Mouse (Mus musculus): ENCODE measurements at regions not wholly inside any gene's neighbourhood (a gene's known extent, or its start where the extent isn't known, plus 50 kb on each side); places are given as distances from the start of the nearest gene placed in this dataset.

DNA sequence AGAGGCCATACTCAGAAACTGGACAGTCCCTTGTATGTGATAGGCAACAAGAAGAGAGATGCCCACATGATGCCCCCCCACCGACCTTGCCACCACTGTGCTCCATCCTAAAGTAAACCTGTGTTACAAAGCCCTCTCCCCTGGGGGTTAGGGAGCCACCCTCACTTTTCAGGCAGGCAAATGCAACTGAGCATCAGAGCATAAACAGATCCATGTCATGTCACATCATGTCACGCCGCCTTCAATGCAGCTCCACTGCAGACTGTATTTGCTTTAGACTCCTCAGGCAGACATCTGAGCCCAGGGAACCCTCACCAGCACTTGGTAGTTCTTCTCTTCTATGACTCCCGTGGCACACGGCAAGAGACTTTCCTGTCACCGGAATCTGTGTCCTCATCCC is 98.6 kb upstream of the Atg10 start:
- no peak overlapping the region for H3K4me3 ChIP-seq (replicated peaks)
- no peaks in the 10 kb centered on the region; the same call in 1 of the 2 replicates for H3K4me1 ChIP-seq
- H3K36me3 ChIP-seq (replicated peaks; ENCODE audit: low read length): no peaks in the 10 kb centered on the region
- no peaks in the 10 kb centered on the region for H3K9me3 ChIP-seq
- TF ChIP-seq GATA1 (IDR thresholded peaks at IDR 0.05; ENCODE audit: borderline replicate concordance, low read length) (no peak), FLI1 (IDR thresholded peaks at IDR 0.05; ENCODE audit: low read length) (no peak)
- no peaks in the 10 kb centered on the region for H3K27me3 ChIP-seq (replicated peaks)

DNA sequence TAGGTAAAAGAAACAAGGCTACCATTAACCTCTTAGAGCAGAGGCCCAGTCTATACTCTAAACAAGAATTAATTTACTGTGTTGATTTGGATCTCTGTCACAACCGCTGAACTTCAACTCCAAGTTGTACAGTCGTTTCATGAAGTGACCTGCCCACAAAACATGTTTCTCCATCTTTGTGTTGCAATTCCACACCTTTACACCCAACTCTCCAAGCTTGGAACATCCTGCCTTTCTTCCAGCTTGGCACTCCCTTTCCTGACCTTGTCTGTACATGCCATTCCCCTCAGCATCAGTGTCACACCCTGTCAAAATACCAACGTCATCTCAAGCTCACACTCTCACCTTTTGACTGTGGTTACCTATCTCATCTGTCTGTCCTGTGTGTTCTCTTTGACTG is 103.1 kb upstream of the Atg10 start:
- H3K27me3 ChIP-seq (replicated peaks): no peaks in the 10 kb centered on the region

DNA sequence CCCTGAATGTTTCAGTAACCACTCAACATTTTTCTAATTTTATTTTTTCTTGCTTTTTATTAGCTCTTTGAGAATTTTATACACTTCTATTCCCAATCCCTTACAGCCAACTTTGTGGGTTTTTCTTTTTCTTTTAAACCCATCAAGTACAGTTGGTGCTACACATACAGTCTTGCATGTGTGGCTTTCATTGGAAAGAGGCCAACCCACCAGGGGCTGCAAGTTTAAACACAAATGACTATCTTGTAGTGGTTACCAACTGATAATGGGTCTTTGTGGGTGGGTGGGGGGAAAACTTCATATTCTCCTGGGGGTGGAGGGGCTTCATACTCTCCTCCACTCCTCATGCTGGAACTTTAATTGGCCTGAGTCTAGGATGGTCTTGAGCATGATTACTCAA is 110.5 kb upstream of the Atg10 start:
- Histone ChIP-seq H3K4me3 (replicated peaks) (no peak overlapping the region), H3K36me3 (replicated peaks; ENCODE audit: low read length) (no peaks in the 10 kb centered on the region), H3K4me1 (no peaks in the 10 kb centered on the region; the same call in 1 of the 2 replicates), H3K9me3 (peaks cover 10% of the 10 kb centered on the region), H3K27me3 (replicated peaks) (no peaks in the 10 kb centered on the region)
- TF ChIP-seq GATA1 (IDR thresholded peaks at IDR 0.05; ENCODE audit: borderline replicate concordance, low read length) (no peak), FLI1 (IDR thresholded peaks at IDR 0.05; ENCODE audit: low read length) (no peak)

More for the DNA sequence above, 103.1 kb upstream of the Atg10 start:
- no peaks in the 10 kb centered on the region for H3K9me3 ChIP-seq
- no peaks in the 10 kb centered on the region for H3K36me3 ChIP-seq (replicated peaks; ENCODE audit: low read length)
- TF ChIP-seq GATA1 (IDR thresholded peaks at IDR 0.05; ENCODE audit: borderline replicate concordance, low read length) (no peak), FLI1 (IDR thresholded peaks at IDR 0.05; ENCODE audit: low read length) (no peak)
- no peak overlapping the region for H3K4me3 ChIP-seq (replicated peaks)
- H3K4me1 ChIP-seq: no peaks in the 10 kb centered on the region

DNA sequence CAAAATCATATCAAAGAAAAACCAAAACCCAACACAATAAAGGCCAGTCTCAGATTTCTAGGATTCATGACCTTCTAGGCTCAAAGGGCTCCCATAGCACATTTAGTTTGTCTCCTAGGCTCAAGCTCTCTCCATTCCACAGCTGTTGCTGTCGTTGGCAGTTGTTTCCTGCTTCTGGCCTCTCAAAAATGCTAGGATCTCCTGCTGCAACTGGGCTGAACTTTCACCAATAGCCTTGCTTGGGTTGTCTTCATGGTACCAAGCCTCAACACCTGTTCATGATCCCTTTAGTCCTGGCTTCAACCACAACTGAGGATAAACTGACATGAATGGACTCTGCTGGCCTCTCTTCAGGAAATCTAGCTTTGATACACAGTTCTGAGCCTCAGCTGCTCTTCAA is 115.9 kb upstream of the Ssbp2 start:
- Histone ChIP-seq H3K9me3 (peaks cover 13% of the 10 kb centered on the region), H3K36me3 (replicated peaks; ENCODE audit: low read length) (no peaks in the 10 kb centered on the region), H3K4me3 (replicated peaks) (no peak overlapping the region), H3K27me3 (replicated peaks) (peaks cover 4% of the 10 kb centered on the region), H3K4me1 (peaks cover 4% of the 10 kb centered on the region; the same call in 1 of the 2 replicates)
- TF ChIP-seq GATA1 (IDR thresholded peaks at IDR 0.05; ENCODE audit: borderline replicate concordance, low read length) (no peak), FLI1 (IDR thresholded peaks at IDR 0.05; ENCODE audit: low read length) (no peak)

DNA sequence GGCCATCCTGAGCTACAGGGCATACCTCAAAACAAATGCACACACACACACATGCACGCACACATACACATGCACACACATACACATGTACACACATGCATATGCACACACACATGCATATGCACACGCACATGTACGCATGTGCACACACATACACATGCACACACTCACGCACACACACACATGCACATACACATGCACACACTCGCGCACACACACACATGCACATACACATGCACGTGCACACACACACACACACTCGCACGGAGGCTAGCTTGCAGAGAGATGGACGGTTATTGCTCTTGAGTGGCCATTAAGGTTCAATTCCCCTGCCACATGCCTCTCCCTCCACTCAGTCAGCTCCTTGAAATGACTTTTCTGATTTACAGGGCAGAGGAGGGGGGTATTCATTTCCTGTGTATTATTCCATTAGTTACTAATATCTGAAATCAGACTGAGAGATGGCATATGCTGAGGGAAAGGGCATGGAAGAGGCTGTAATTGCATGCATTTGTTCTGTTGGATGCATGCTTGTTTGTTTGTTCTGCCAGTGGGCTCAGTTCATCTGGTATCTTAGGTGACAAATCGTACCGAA is 111.5 kb upstream of the Ssbp2 start:
- Histone ChIP-seq H3K36me3 (replicated peaks; ENCODE audit: low read length) (no peaks in the 10 kb centered on the region), H3K27me3 (replicated peaks) (peaks cover 4% of the 10 kb centered on the region), H3K4me3 (replicated peaks) (peak overlapping the region; percentile 30), H3K4me1 (peaks cover 4% of the 10 kb centered on the region; the same call in 1 of the 2 replicates), H3K9me3 (no peaks in the 10 kb centered on the region)
- no peak for TF ChIP-seq FLI1 (IDR thresholded peaks at IDR 0.05; ENCODE audit: low read length)
- TF ChIP-seq GATA1 (IDR thresholded peaks at IDR 0.05; ENCODE audit: borderline replicate concordance, low read length): no peak

DNA sequence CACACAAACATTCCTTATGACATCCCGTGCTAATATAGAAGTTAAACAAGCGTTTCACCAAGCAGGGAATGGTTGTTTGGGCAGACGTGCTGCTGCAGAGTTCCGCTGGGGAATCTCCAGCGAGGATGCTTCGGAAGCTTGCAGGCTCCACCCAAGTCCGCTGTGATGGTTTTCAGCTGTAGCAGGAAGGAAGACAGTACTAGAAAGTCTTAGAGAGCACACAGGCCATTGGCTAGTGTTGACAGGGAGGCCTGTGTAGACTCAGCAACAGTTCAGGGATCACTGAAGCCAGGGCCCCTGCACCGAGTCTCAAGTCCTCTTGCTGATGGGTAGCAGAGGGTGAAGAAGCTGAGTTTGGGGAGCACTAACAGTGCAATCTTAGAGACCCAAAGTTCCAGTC is 107.8 kb upstream of the Ssbp2 start:
- no peaks in the 10 kb centered on the region for H3K36me3 ChIP-seq (replicated peaks; ENCODE audit: low read length)
- TF ChIP-seq FLI1 (IDR thresholded peaks at IDR 0.05; ENCODE audit: low read length) (no peak), GATA1 (IDR thresholded peaks at IDR 0.05; ENCODE audit: borderline replicate concordance, low read length) (no peak)
- no peaks in the 10 kb centered on the region for H3K9me3 ChIP-seq
- H3K4me3 ChIP-seq (replicated peaks): no peak overlapping the region
- peaks cover 4% of the 10 kb centered on the region for H3K27me3 ChIP-seq (replicated peaks)
- peaks cover 7% of the 10 kb centered on the region; the same call in 1 of the 2 replicates for H3K4me1 ChIP-seq

DNA sequence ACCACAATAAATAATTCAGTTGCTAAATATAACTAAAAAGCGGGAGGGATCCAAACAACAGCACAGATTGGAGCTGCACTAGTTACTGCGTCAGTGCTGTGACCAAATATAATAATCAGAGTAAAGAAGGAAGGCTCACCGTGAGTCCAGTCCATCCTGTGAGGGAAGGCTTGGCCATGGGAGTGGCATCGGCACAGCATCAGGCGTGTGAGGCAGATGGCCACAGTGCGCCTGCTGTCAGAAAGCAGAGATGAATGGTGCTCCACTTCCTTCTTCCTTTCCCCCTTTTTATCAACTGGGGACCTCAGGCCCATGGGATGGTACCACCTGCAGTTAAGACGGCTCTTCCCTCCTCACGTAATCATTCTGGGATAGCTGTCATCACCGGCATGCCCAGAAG is 103.6 kb upstream of the Ssbp2 start:
- TF ChIP-seq GATA1 (IDR thresholded peaks at IDR 0.05; ENCODE audit: borderline replicate concordance, low read length) (no peak), FLI1 (IDR thresholded peaks at IDR 0.05; ENCODE audit: low read length) (no peak)
- Histone ChIP-seq H3K27me3 (replicated peaks) (no peaks in the 10 kb centered on the region), H3K4me3 (replicated peaks) (peak overlapping the region; percentile 51), H3K36me3 (replicated peaks; ENCODE audit: low read length) (no peaks in the 10 kb centered on the region), H3K4me1 (peaks cover 12% of the 10 kb centered on the region; the same call in 1 of the 2 replicates), H3K9me3 (no peaks in the 10 kb centered on the region)

DNA sequence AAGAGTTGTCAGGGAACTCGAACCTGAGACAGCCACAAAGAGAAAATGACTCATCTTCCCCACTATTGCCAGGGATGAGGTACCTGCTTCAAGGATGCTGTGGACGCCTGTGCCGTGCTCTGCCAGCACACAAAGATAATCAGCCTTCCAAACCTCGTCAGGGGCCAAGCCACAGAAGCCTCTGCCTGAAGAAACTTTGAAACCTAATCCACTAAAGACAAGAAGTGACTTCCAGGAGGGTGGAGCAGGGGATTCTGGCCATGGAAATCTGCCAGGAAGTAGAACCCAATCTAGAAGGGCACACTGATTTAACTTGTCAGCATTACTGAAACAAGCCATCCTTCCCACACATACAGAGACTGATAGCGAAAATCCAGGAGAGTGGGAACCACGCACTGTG is 100.0 kb upstream of the Ssbp2 start:
- Histone ChIP-seq H3K36me3 (replicated peaks; ENCODE audit: low read length) (no peaks in the 10 kb centered on the region), H3K4me1 (peaks cover 22% of the 10 kb centered on the region), H3K27me3 (replicated peaks) (peaks cover 3% of the 10 kb centered on the region), H3K4me3 (replicated peaks) (no peak overlapping the region), H3K9me3 (no peaks in the 10 kb centered on the region)
- no peak for TF ChIP-seq FLI1 (IDR thresholded peaks at IDR 0.05; ENCODE audit: low read length)
- no peak for TF ChIP-seq GATA1 (IDR thresholded peaks at IDR 0.05; ENCODE audit: borderline replicate concordance, low read length)

DNA sequence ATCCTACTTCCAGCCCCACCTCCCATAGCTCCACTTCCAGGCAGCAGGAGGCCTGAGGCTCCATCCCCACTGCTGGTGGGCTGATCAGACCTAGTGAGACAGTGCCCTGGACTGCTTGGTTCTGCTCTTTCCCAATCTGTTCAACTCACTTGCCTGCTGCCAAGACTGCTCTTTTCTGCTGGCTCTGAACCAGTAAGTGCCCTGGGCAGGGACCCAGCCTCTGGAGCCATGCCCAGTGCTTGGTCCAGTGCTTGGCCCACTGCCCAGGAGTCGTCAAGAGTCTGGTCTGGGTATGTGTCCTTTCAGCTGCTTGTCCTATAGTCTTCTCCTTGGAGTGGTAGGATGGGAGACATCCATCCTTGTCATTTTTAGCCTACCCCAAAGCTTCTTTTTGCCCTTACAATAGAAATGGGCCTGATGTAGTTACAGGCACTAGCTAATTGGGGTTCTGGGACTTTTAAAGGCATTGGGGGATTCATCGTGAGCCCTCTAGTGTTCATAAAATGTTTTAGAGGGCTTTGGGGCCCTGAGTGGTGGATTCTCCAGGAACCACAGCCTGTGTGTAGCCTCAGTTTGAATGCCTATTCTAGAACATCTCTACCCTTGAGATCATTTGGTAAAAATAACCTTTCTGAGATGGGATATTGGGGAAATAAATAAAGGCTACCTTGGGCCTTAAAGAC is 94.7 kb upstream of the Ssbp2 start:
- peaks cover 4% of the 10 kb centered on the region for H3K27me3 ChIP-seq (replicated peaks)
- TF ChIP-seq FLI1 (IDR thresholded peaks at IDR 0.05; ENCODE audit: low read length) (no peak), GATA1 (IDR thresholded peaks at IDR 0.05; ENCODE audit: borderline replicate concordance, low read length) (no peak)
- no peak overlapping the region for H3K4me3 ChIP-seq (replicated peaks)
- H3K36me3 ChIP-seq (replicated peaks; ENCODE audit: low read length): no peaks in the 10 kb centered on the region
- H3K4me1 ChIP-seq: peaks cover 21% of the 10 kb centered on the region
- H3K9me3 ChIP-seq: no peaks in the 10 kb centered on the region

DNA sequence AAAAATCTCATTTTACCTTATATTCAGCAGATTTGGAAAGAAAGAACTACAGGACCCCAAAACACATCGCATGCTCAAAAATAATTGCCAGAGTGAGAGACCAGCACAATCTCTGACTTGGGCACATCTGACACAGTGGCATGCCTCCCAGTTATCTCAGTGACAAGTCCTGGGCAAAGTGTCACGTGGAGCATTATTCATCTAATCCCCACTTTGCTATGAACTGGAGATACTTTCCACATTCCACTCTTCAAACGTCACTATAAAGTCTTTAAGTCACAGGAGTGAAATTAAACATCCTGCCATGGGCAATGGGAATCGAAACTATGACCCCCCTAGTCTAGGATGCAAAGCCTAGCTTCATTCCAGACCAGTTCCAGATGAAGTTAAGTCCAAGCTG is 93.5 kb upstream of the Ssbp2 start:
- Histone ChIP-seq H3K27me3 (replicated peaks) (peaks cover 4% of the 10 kb centered on the region), H3K4me3 (replicated peaks) (no peak overlapping the region), H3K4me1 (peaks cover 30% of the 10 kb centered on the region), H3K36me3 (replicated peaks; ENCODE audit: low read length) (no peaks in the 10 kb centered on the region), H3K9me3 (no peaks in the 10 kb centered on the region)
- no peak for TF ChIP-seq FLI1 (IDR thresholded peaks at IDR 0.05; ENCODE audit: low read length)
